Mouse (Mus musculus): ENCODE measurements around the gene Ctdspl2. TPM values are rescaled to one million over a fixed set of nuclear protein-coding genes. Genes with fewer than 3 reads are reported as not detected.

Ctdspl2 gene
- polyA plus RNA-seq (2014; fragmentation: Illumina TruSeq; extraction: RNeasy Lipid Tissue Mini Kit (QIAGEN cat#74804)): 137 TPM

GRCm38 (mm10) chr2:121955765-121956223 is at the start of gene Ctdspl2, which contains the start of gene Mageb3:
TSS of gene Ctdspl2 (plus strand) at chr2:121956001.
TSS of gene Mageb3 (minus strand) at chr2:121956092.

GRCm38 (mm10) chr2:122027862-122028755 is 72.3 kb downstream of the Ctdspl2 start, which contains the start of gene Eif3j1:
TSS of gene Eif3j1 (plus strand) at chr2:122028546.

Other genes starting within 250 kb of the Ctdspl2 start
- 82.6 TPM for gene Frmd5, start 148.9 kb upstream of the Ctdspl2 start, polyA plus RNA-seq (2014; fragmentation: Illumina TruSeq; extraction: RNeasy Lipid Tissue Mini Kit (QIAGEN cat#74804))
- 464 TPM for gene Casc4, start 89.0 kb upstream of the Ctdspl2 start, polyA plus RNA-seq (2014; fragmentation: Illumina TruSeq; extraction: RNeasy Lipid Tissue Mini Kit (QIAGEN cat#74804))
- not detected for gene Mageb3, start 91 bp downstream of the Ctdspl2 start, polyA plus RNA-seq (2014; fragmentation: Illumina TruSeq; extraction: RNeasy Lipid Tissue Mini Kit (QIAGEN cat#74804))
- gene Eif3j1, start 72.5 kb downstream of the Ctdspl2 start, polyA plus RNA-seq (2014; fragmentation: Illumina TruSeq; extraction: RNeasy Lipid Tissue Mini Kit (QIAGEN cat#74804)): 114 TPM
- 10.4 TPM for gene Spg11, start 162.4 kb downstream of the Ctdspl2 start, polyA plus RNA-seq (2014; fragmentation: Illumina TruSeq; extraction: RNeasy Lipid Tissue Mini Kit (QIAGEN cat#74804))
- gene B2m, start 191.7 kb downstream of the Ctdspl2 start, polyA plus RNA-seq (2014; fragmentation: Illumina TruSeq; extraction: RNeasy Lipid Tissue Mini Kit (QIAGEN cat#74804)): 2,807 TPM
- gene Trim69, start 204.7 kb downstream of the Ctdspl2 start, polyA plus RNA-seq (2014; fragmentation: Illumina TruSeq; extraction: RNeasy Lipid Tissue Mini Kit (QIAGEN cat#74804)): not detected
- 1.0 TPM for gene Patl2, start 230.2 kb downstream of the Ctdspl2 start, polyA plus RNA-seq (2014; fragmentation: Illumina TruSeq; extraction: RNeasy Lipid Tissue Mini Kit (QIAGEN cat#74804))
- gene Terb2, start 230.3 kb downstream of the Ctdspl2 start, polyA plus RNA-seq (2014; fragmentation: Illumina TruSeq; extraction: RNeasy Lipid Tissue Mini Kit (QIAGEN cat#74804)): not detected